Mouse (Mus musculus): ENCODE results near the gene Tssk6.

DNA sequence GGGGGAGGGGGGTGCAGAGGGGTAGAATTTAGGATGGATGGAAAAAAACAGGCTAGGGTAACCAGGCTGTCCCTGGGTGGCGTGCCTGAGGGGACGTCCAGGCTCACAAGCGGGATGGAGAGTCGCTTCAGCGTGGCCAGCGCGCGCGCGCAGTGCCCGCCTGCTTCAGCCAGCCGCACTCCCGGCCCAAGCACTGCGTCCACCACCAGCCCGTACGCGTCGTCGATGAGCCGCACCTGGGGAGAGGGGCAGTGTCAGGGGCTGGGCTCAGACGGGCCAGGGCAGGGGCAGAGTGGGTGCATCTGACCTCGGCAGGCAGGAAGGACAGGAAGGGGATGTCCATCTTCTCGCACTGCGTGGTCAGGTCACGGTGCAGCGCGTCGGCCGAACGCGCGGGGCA, 13.1 kb upstream of the Tssk6 start:
- TF ChIP-seq FLI1 (IDR thresholded peaks at IDR 0.05; ENCODE audit: low read length) (no peak), GATA1 (IDR thresholded peaks at IDR 0.05; ENCODE audit: borderline replicate concordance, low read length) (no peak)

Measured in megakaryocyte, embryonic 14.5 days (primary cell).